Mouse (Mus musculus) stomach, postnatal 0 days (tissue): ENCODE results near the gene Ust. TPM values are rescaled to one million over a fixed set of nuclear protein-coding genes. Genes with fewer than 3 reads are reported as not detected.
"Not testable (repeated sequence)": the region's sequence is repeated elsewhere in the genome, so short reads cannot be mapped to it uniquely, and the experiment has no call there.

Experiments used
- ATAC-seq: fragments of 200-750 bp; cut with Nextera tagmentation; 2 replicates; pipeline ENCODE4 v1.8.0; 2017; ENCODE audit not compliant: low FRiP score, low TSS enrichment
- DNase-seq: peaks from one replicate; pipeline ENCODE4 v3.0.0-alpha.2; 2016; ENCODE audit warnings: low spot score
- H3K27ac ChIP-seq: fragments of 300-500 bp; sonication (generic); replicated peaks from 2 replicates; pipeline ENCODE4 v1.5.1; 2014; ENCODE audit warnings: mild to moderate bottlenecking, control low read depth
- H3K27me3 ChIP-seq: fragments of 300-500 bp; sonication (generic); 2 replicates; pipeline ENCODE4 v1.6.1; 2014; ENCODE audit warnings: low read length; ENCODE audit not compliant: control insufficient read depth, insufficient read depth
- H3K36me3 ChIP-seq: fragments of 300-500 bp; sonication (generic); 2 replicates; pipeline ENCODE4 v1.6.1; 2014; ENCODE audit warnings: low read length, mixed read lengths; ENCODE audit not compliant: control insufficient read depth, insufficient read depth
- H3K4me1 ChIP-seq: fragments of 300-500 bp; sonication (generic); replicated peaks from 2 replicates; pipeline ENCODE4 v1.6.1; 2014; ENCODE audit warnings: antibody characterized with exemption; ENCODE audit not compliant: control insufficient read depth, insufficient read depth
- H3K4me2 ChIP-seq: fragments of 300-500 bp; sonication (generic); replicated peaks from 2 replicates; pipeline ENCODE4 v1.6.1; 2014; ENCODE audit warnings: low read depth, mild to moderate bottlenecking, control low read depth, moderate library complexity
- H3K4me3 ChIP-seq: fragments of 300-500 bp; sonication (generic); 2 replicates; pipeline ENCODE4 v1.5.1; 2014; ENCODE audit warnings: low read depth, low read length, control low read depth
- H3K9ac ChIP-seq: fragments of 300-500 bp; sonication (generic); 2 replicates; pipeline ENCODE4 v1.6.1; 2014; ENCODE audit warnings: mild to moderate bottlenecking, low read length, control low read depth, mixed read lengths
- H3K9me3 ChIP-seq: fragments of 300-500 bp; sonication (generic); 2 replicates; pipeline ENCODE4 v1.6.1; 2016; ENCODE audit warnings: low read length; ENCODE audit not compliant: control insufficient read depth
- CTCF ChIP-seq: IDR thresholded peaks from 2 replicates; pipeline ENCODE4 v1.5.1; 2016; ENCODE audit warnings: antibody characterized with exemption, low read depth, mild to moderate bottlenecking, moderate library complexity
- EP300 ChIP-seq: optimal IDR thresholded peaks from 2 replicates; pipeline ENCODE3; 2016; ENCODE audit warnings: antibody characterized with exemption
- WGBS: fragments of 180-500 bp; shearing (Covaris S2); extraction: QIAGEN DNeasy Blood & Tissue Kit; methylation state at CpG from one replicate; pipeline ENCODE4 v1.1.7; 2014; 5-methylcytosine and 5-hydroxymethylcytosine counted together
- polyA plus RNA-seq: library from polyadenylated mRNA; unstranded; fragments of >200 nt; fragmentation: Nextera tagmentation; extraction: Ambion mirVana; gene quantifications from 2 replicates; pipeline ENCODE4 v1.2.1, GENCODE M21; 2015

The Ust gene
- 2.2 and 2.4 TPM in 2 replicates for polyA plus RNA-seq

GRCm38 (mm10) chr10:8518141-8519013, at the start of gene Ust:
Ust (minus strand) TSS chr10:8518825.
- Histone ChIP-seq H3K9me3 (no peaks in the 10 kb centered on the region), H3K4me2 (peak within 1 kb of the TSS; percentile 91), H3K9ac (peak within 1 kb of the TSS; percentile 76), H3K4me3 (peak within 1 kb of the TSS; percentile 79), H3K27me3 (no peaks in the 10 kb centered on the region), H3K4me1 (no peaks in the 10 kb centered on the region), H3K27ac (peak within 1 kb of the TSS; percentile 79), H3K36me3 (no peaks in the 10 kb centered on the region)
- under 1% methylated on average over 45 of the region's 78 CpGs for WGBS
- peak; percentile 92 for ATAC-seq
- peak; percentile 83 for DNase-seq
- TF ChIP-seq EP300: no peak
- peak; percentile 31 for TF ChIP-seq CTCF

- TF ChIP-seq CTCF: no peak
- no peak for TF ChIP-seq EP300
- ATAC-seq: no peak
- no peak overlapping the region for H3K4me2 ChIP-seq
- no peak overlapping the region for H3K27ac ChIP-seq
- H3K4me3 ChIP-seq: no peak overlapping the region
- H3K4me1 ChIP-seq: no peaks in the 10 kb centered on the region
- WGBS: 74% methylated on average over 4 of the region's 4 CpGs
- no peaks in the 10 kb centered on the region for H3K36me3 ChIP-seq
- no peak for DNase-seq
- no peaks in the 10 kb centered on the region for H3K9me3 ChIP-seq
- H3K27me3 ChIP-seq: no peaks in the 10 kb centered on the region
- no peak overlapping the region for H3K9ac ChIP-seq
Measured at GRCm38 (mm10) chr10:8561366-8561765, 42.7 kb upstream of the Ust start.

GRCm38 (mm10) chr10:8559566-8559965, 40.9 kb upstream of the Ust start:
- not testable (repeated sequence) for H3K4me1 ChIP-seq, H3K27ac ChIP-seq, H3K36me3 ChIP-seq, H3K9ac ChIP-seq, DNase-seq, H3K4me3 ChIP-seq, H3K9me3 ChIP-seq, H3K27me3 ChIP-seq, H3K4me2 ChIP-seq, ATAC-seq
- 80% methylated on average over 6 of the region's 6 CpGs for WGBS

- not testable (repeated sequence) for DNase-seq, ATAC-seq, H3K9ac ChIP-seq, H3K27me3 ChIP-seq, H3K4me2 ChIP-seq, H3K4me1 ChIP-seq, H3K9me3 ChIP-seq, H3K36me3 ChIP-seq, H3K27ac ChIP-seq, H3K4me3 ChIP-seq
Measured at GRCm38 (mm10) chr10:8552239-8552638, 33.6 kb upstream of the Ust start.

GRCm38 (mm10) chr10:8551601-8552000, 33.0 kb upstream of the Ust start:
- not testable (repeated sequence) for H3K4me2 ChIP-seq, H3K27ac ChIP-seq, H3K9me3 ChIP-seq, H3K36me3 ChIP-seq, ATAC-seq, H3K27me3 ChIP-seq, H3K4me3 ChIP-seq, H3K9ac ChIP-seq, DNase-seq, H3K4me1 ChIP-seq
- WGBS: 91% methylated on average over 4 of the region's 4 CpGs

- H3K9me3 ChIP-seq: no peaks in the 10 kb centered on the region
- H3K4me2 ChIP-seq: no peak overlapping the region
- H3K27me3 ChIP-seq: no peaks in the 10 kb centered on the region
- H3K9ac ChIP-seq: no peak overlapping the region
- H3K36me3 ChIP-seq: no peaks in the 10 kb centered on the region
- no peak for DNase-seq
- ATAC-seq: no peak
- TF ChIP-seq CTCF (no peak), EP300 (no peak)
- no peak overlapping the region for H3K4me3 ChIP-seq
- no peak overlapping the region for H3K27ac ChIP-seq
- 33% methylated on average over 1 of the region's 1 CpGs for WGBS
- no peaks in the 10 kb centered on the region for H3K4me1 ChIP-seq
Measured at GRCm38 (mm10) chr10:8541514-8541913, 22.9 kb upstream of the Ust start.
